Mouse (Mus musculus): ENCODE results near the gene Zfp422. TPM values are rescaled to one million over a fixed set of nuclear protein-coding genes. Genes with fewer than 3 reads are reported as not detected.

Zfp422 gene
- polyA plus RNA-seq, 1 experiment from 2014 or later = 21.9 TPM

- no peak for ATAC-seq (ENCODE audit: low read depth)
- H3K27me3 ChIP-seq (ENCODE audit: control insufficient read depth, insufficient read depth, low read depth, low read length) = no peaks in the 10 kb centered on the region
- peaks cover 7% of the 10 kb centered on the region for H3K4me1 ChIP-seq (ENCODE audit: control insufficient read depth, low read depth, low read length)
- WGBS (ENCODE audit: insufficient replicate concordance) = 61% methylated on average over 6 of the region's 6 CpGs
- no peak overlapping the region for H3K9ac ChIP-seq (ENCODE audit: low read depth, low read length)
- no peak overlapping the region for H3K4me2 ChIP-seq (ENCODE audit: low read depth, low read length)
- H3K36me3 ChIP-seq (ENCODE audit: control insufficient read depth, insufficient read depth) = no peaks in the 10 kb centered on the region
- no peak overlapping the region for H3K4me3 ChIP-seq (ENCODE audit: low read depth, low read length)
- H3K27ac ChIP-seq (ENCODE audit: low read length) = no peak overlapping the region
- H3K9me3 ChIP-seq (replicated peaks; ENCODE audit: control insufficient read depth, low read length) = no peaks in the 10 kb centered on the region
Observed at GRCm38 (mm10) chr6:116670144-116670543, 41.3 kb upstream of the Zfp422 start.

DNA sequence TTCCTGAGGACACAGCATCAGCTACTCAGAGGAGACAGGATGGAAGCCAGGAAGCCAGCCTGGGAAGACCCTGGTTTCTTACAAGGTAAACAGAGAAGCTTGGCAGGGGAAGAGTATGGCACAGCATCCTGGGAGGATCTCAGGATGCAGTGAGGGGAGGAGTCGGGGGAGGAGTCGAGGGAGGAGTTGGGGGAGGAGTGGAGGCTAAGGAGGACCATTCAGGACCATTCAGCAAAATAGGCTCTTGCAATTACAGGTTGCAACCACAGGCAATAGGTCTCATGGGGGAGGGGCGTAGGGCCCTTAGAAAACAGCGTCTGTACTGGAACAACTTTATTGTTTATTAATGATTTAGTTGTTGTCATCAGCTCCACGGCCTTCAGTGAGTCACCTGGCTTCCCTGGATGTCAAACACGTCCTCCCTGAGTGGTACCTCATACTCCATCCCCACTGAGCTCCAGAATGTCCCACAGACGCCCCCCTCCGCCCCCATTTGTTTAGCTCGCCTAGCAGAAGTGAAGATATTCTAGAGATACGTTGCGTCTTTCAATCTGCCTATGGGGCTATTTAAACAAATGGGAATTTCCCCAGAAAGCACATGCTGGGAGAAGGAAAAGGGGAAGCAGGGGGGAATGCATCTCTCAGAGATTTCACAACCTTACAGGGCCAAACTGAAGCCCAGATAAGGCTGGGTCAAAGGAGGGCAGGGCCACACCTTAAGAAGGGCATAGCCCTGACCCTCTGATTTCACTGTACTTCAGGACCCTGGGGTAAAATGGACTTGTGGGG lies 40.1 kb upstream of the Zfp422 start:
- Histone ChIP-seq H3K4me1 (ENCODE audit: control insufficient read depth, low read depth, low read length) (peaks cover 7% of the 10 kb centered on the region), H3K9ac (ENCODE audit: low read depth, low read length) (no peak overlapping the region), H3K27ac (ENCODE audit: low read length) (no peak overlapping the region), H3K9me3 (replicated peaks; ENCODE audit: control insufficient read depth, low read length) (no peaks in the 10 kb centered on the region), H3K36me3 (ENCODE audit: control insufficient read depth, insufficient read depth) (no peaks in the 10 kb centered on the region), H3K27me3 (ENCODE audit: control insufficient read depth, insufficient read depth, low read depth, low read length) (no peaks in the 10 kb centered on the region), H3K4me3 (ENCODE audit: low read depth, low read length) (no peak overlapping the region), H3K4me2 (ENCODE audit: low read depth, low read length) (no peak overlapping the region)
- 30% methylated on average over 11 of the region's 11 CpGs for WGBS (ENCODE audit: insufficient replicate concordance)
- no peak for ATAC-seq (ENCODE audit: low read depth)

DNA sequence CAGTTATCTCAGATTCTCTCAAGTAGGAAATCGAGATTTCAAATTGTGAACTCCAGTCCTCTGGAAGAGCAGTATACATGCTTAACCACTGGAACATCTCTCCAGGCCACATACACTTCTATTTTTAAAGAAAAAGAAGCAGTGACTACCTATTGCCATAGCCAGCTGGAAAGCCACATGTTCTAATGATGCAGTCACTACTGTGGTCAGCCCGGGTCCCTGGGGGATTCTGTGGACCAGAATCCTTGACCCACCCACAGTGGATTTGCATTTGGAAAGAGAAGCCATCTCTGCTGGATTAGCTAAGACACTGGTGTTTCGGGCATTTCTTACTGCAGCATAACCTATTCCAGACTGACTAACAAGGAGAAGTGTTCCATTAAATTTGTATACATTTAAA lies 38.6 kb upstream of the Zfp422 start:
- H3K4me2 ChIP-seq (ENCODE audit: low read depth, low read length) = no peak overlapping the region
- 42% methylated on average over 3 of the region's 3 CpGs for WGBS (ENCODE audit: insufficient replicate concordance)

DNA sequence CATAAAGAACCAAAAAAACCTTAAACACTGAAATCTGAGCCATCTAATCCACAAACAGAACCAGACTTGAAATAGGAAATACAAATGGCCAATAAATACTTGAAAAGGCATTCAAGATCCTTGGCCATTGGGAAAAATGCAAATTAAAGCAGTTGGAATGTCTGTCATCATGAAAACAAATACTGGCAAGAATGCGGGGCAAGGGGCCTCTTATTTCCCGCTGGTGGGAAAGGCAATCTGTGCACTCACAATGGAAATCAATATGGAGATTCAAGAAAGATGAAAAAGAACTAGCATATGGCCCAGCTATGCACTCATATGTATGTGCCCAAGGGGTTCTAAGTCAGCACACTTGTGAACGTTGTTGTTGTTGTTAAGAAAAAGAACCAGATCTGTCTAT lies 38.1 kb upstream of the Zfp422 start:
- H3K4me1 ChIP-seq (ENCODE audit: control insufficient read depth, low read depth, low read length) = no peaks in the 10 kb centered on the region
- 60% methylated on average over 3 of the region's 3 CpGs for WGBS (ENCODE audit: insufficient replicate concordance)

More for the DNA sequence above, 38.6 kb upstream of the Zfp422 start:
- Histone ChIP-seq H3K4me1 (ENCODE audit: control insufficient read depth, low read depth, low read length) (no peaks in the 10 kb centered on the region), H3K27ac (ENCODE audit: low read length) (no peak overlapping the region), H3K27me3 (ENCODE audit: control insufficient read depth, insufficient read depth, low read depth, low read length) (no peaks in the 10 kb centered on the region), H3K36me3 (ENCODE audit: control insufficient read depth, insufficient read depth) (no peaks in the 10 kb centered on the region), H3K4me3 (ENCODE audit: low read depth, low read length) (no peak overlapping the region), H3K9ac (ENCODE audit: low read depth, low read length) (no peak overlapping the region), H3K9me3 (replicated peaks; ENCODE audit: control insufficient read depth, low read length) (no peaks in the 10 kb centered on the region)
- no peak for ATAC-seq (ENCODE audit: low read depth)

DNA sequence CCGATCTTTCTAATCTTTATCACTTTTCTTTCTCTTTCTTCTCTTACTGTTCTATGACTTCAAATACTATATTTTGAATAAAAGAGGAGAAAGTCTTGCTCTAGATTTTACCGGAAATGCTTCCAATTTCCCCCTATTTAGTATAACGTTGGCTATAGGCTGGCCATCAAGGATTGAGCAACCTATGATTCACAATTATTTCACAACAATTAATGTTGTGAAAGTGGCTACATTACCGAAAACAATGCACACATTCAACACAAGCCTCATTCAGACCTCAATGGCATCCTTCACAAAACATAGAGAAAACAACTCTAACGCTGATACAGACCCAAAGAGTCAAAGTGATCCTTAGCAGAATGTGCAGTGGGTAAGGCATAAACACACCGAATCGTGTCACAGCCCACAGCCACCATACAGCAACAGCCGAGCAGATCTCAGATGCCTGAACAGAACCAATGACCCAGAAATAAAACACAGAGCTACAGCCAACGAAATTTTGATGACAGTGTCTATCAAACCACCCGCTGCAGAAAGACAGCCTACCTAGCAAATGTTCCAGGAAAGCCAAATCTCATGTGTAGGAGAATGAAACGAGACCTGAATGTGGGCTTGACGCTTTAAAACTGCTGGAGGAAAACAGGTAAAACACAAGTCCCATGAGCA lies 37.4 kb upstream of the Zfp422 start:
- WGBS (ENCODE audit: insufficient replicate concordance) = 64% methylated on average over 12 of the region's 12 CpGs
- Histone ChIP-seq H3K27ac (ENCODE audit: low read length) (no peak overlapping the region), H3K4me2 (ENCODE audit: low read depth, low read length) (no peak overlapping the region), H3K4me3 (ENCODE audit: low read depth, low read length) (no peak overlapping the region), H3K9me3 (replicated peaks; ENCODE audit: control insufficient read depth, low read length) (no peaks in the 10 kb centered on the region), H3K9ac (ENCODE audit: low read depth, low read length) (no peak overlapping the region), H3K36me3 (ENCODE audit: control insufficient read depth, insufficient read depth) (no peaks in the 10 kb centered on the region), H3K27me3 (ENCODE audit: control insufficient read depth, insufficient read depth, low read depth, low read length) (no peaks in the 10 kb centered on the region), H3K4me1 (ENCODE audit: control insufficient read depth, low read depth, low read length) (no peaks in the 10 kb centered on the region)
- no peak for ATAC-seq (ENCODE audit: low read depth)

More for the DNA sequence above, 38.1 kb upstream of the Zfp422 start:
- H3K27ac ChIP-seq (ENCODE audit: low read length) = no peak overlapping the region
- no peak overlapping the region for H3K9ac ChIP-seq (ENCODE audit: low read depth, low read length)
- H3K4me2 ChIP-seq (ENCODE audit: low read depth, low read length) = no peak overlapping the region
- no peaks in the 10 kb centered on the region for H3K36me3 ChIP-seq (ENCODE audit: control insufficient read depth, insufficient read depth)
- H3K27me3 ChIP-seq (ENCODE audit: control insufficient read depth, insufficient read depth, low read depth, low read length) = no peaks in the 10 kb centered on the region
- no peak for ATAC-seq (ENCODE audit: low read depth)
- no peak overlapping the region for H3K4me3 ChIP-seq (ENCODE audit: low read depth, low read length)
- H3K9me3 ChIP-seq (replicated peaks; ENCODE audit: control insufficient read depth, low read length) = no peaks in the 10 kb centered on the region

DNA sequence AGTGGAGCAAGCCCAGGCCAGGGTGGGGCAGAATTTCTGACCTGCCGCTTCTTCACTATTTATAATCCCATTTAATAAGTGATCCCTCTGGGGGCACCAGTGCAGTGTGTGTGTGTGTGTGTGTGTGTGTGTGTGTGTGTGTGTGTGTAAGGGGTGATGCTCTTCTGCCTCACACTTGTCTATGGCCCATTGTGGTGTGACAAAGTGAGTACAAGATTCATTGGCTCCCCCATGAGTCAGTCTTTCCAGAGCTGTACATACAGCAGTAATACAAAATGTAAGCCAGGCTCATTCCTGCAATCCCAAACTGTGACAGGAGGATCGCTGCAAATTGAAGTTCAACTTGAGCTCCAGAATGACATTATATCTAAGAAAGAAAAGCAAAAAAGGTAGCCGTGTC lies 36.0 kb upstream of the Zfp422 start:
- H3K9ac ChIP-seq (ENCODE audit: low read depth, low read length) = no peak overlapping the region
- no peaks in the 10 kb centered on the region for H3K27me3 ChIP-seq (ENCODE audit: control insufficient read depth, insufficient read depth, low read depth, low read length)
- H3K36me3 ChIP-seq (ENCODE audit: control insufficient read depth, insufficient read depth) = no peaks in the 10 kb centered on the region
- no peaks in the 10 kb centered on the region for H3K4me1 ChIP-seq (ENCODE audit: control insufficient read depth, low read depth, low read length)
- no peak overlapping the region for H3K27ac ChIP-seq (ENCODE audit: low read length)
- no peak overlapping the region for H3K4me3 ChIP-seq (ENCODE audit: low read depth, low read length)
- no peaks in the 10 kb centered on the region for H3K9me3 ChIP-seq (replicated peaks; ENCODE audit: control insufficient read depth, low read length)
- WGBS (ENCODE audit: insufficient replicate concordance) = 57% methylated on average over 3 of the region's 3 CpGs
- no peak for ATAC-seq (ENCODE audit: low read depth)
- no peak overlapping the region for H3K4me2 ChIP-seq (ENCODE audit: low read depth, low read length)

DNA sequence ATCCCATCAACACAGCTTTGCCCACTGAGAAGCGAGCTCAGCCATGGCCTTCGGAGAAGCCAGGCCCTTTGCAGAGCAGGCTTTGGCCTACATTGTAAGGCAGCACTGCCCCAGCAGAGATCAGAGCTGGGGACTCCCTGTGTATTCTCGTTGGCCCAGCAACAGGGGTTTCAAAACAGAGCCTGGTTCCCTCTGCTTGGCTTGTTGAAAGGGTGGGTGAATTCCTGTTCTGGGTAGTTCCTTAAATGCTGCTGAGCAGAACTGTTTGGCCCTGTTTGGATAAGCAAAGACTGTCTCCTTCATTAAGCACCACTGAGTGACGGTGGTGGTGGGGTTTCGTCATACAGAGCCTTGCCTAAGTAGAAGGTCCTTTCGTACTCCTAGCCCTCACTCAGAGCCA lies 35.2 kb upstream of the Zfp422 start:
- H3K4me1 ChIP-seq (ENCODE audit: control insufficient read depth, low read depth, low read length) = no peaks in the 10 kb centered on the region
- no peak overlapping the region for H3K4me3 ChIP-seq (ENCODE audit: low read depth, low read length)
- no peaks in the 10 kb centered on the region for H3K9me3 ChIP-seq (replicated peaks; ENCODE audit: control insufficient read depth, low read length)
- 51% methylated on average over 6 of the region's 6 CpGs for WGBS (ENCODE audit: insufficient replicate concordance)
- no peak for ATAC-seq (ENCODE audit: low read depth)
- H3K27me3 ChIP-seq (ENCODE audit: control insufficient read depth, insufficient read depth, low read depth, low read length) = no peaks in the 10 kb centered on the region
- H3K4me2 ChIP-seq (ENCODE audit: low read depth, low read length) = no peak overlapping the region
- no peak overlapping the region for H3K27ac ChIP-seq (ENCODE audit: low read length)
- H3K36me3 ChIP-seq (ENCODE audit: control insufficient read depth, insufficient read depth) = no peaks in the 10 kb centered on the region
- H3K9ac ChIP-seq (ENCODE audit: low read depth, low read length) = no peak overlapping the region

GRCm38 (mm10) chr6:116663364-116663763 lies 34.6 kb upstream of the Zfp422 start:
- Histone ChIP-seq H3K36me3 (ENCODE audit: control insufficient read depth, insufficient read depth) (no peaks in the 10 kb centered on the region), H3K4me3 (ENCODE audit: low read depth, low read length) (no peak overlapping the region), H3K27ac (ENCODE audit: low read length) (no peak overlapping the region), H3K4me1 (ENCODE audit: control insufficient read depth, low read depth, low read length) (no peaks in the 10 kb centered on the region), H3K27me3 (ENCODE audit: control insufficient read depth, insufficient read depth, low read depth, low read length) (no peaks in the 10 kb centered on the region), H3K9ac (ENCODE audit: low read depth, low read length) (no peak overlapping the region), H3K4me2 (ENCODE audit: low read depth, low read length) (no peak overlapping the region), H3K9me3 (replicated peaks; ENCODE audit: control insufficient read depth, low read length) (no peaks in the 10 kb centered on the region)
- no peak for ATAC-seq (ENCODE audit: low read depth)
- WGBS (ENCODE audit: insufficient replicate concordance) = 45% methylated on average over 2 of the region's 2 CpGs
